Mouse (Mus musculus) left cerebral cortex, postnatal 14 days (tissue): Measurements from ENCODE around the gene Iqschfp. TPM values are rescaled to one million over a fixed set of nuclear protein-coding genes. Genes with fewer than 3 reads are reported as not detected.

ENCODE experiments used
- DNase-seq, 2 experiments: peaks; one replicate each; pipeline ENCODE4 v3.0.0; 2021 to 2022; ENCODE audit warnings: low spot score in 2 of 2, mixed read lengths in 1 of 2
- intact Hi-C: fragments of 180-260 bp; cut with DNase I; formaldehyde crosslinking; loops from one replicate; pipeline ENCODE4 v1.15.1; 2025
- total RNA-seq, 2 experiments: library from RNA; stranded (reverse); gene quantifications; 2 replicates each; pipeline ENCODE4 v1.2.3; 2021

Gene Iqschfp
- total RNA-seq, 2 experiments from 2014 or later, result 7.4 to 12.2 TPM

- intact Hi-C loops, result no loop called here
- no peak for DNase-seq
These were observed 741.5 kb downstream of the Iqschfp start for GRCm38 (mm10) chr3:68633577-68633976.

- DNase-seq, result no peak
- intact Hi-C loops, result no loop called here
These were observed 745.9 kb downstream of the Iqschfp start for GRCm38 (mm10) chr3:68637960-68638359.

- intact Hi-C loops, result no loop called here
- DNase-seq, result no peak
These were observed 746.7 kb downstream of the Iqschfp start for GRCm38 (mm10) chr3:68638703-68639102.

- intact Hi-C loops, result no loop called here
- no peak for DNase-seq
These were observed 750.9 kb downstream of the Iqschfp start for GRCm38 (mm10) chr3:68642935-68643334.

- intact Hi-C loops, result loop anchor here (2.0 kb wide), 1 partner anchor 66 kb away; no protein-coding TSS in a partner anchor
- DNase-seq, result peak; percentile 49 to 52
These were observed 754.5 kb downstream of the Iqschfp start for GRCm38 (mm10) chr3:68646387-68647130.

- no peak for DNase-seq
- intact Hi-C loops, result loop anchor here (2.0 kb wide), 1 partner anchor 66 kb away; no protein-coding TSS in a partner anchor
These were observed 755.2 kb downstream of the Iqschfp start for GRCm38 (mm10) chr3:68647282-68647681.

- intact Hi-C loops, result no loop called here
- DNase-seq, result no peak
These were observed 758.2 kb downstream of the Iqschfp start for GRCm38 (mm10) chr3:68650251-68650650.

GRCm38 (mm10) chr3:68656607-68657352 is 764.7 kb downstream of the Iqschfp start:
- DNase-seq, result no peak
- intact Hi-C loops, result no loop called here

- DNase-seq, result no peak
- intact Hi-C loops, result no loop called here
These were observed 765.7 kb downstream of the Iqschfp start for GRCm38 (mm10) chr3:68657589-68658245.

- DNase-seq, result no peak
- intact Hi-C loops, result no loop called here
These were observed 768.0 kb downstream of the Iqschfp start for GRCm38 (mm10) chr3:68659996-68660395.

- intact Hi-C loops, result no loop called here
- no peak for DNase-seq
These were observed 768.5 kb downstream of the Iqschfp start for GRCm38 (mm10) chr3:68660538-68660937.

- no peak for DNase-seq
- intact Hi-C loops, result no loop called here
These were observed 770.4 kb downstream of the Iqschfp start for GRCm38 (mm10) chr3:68662386-68662785.

GRCm38 (mm10) chr3:68664337-68664736 is 772.3 kb downstream of the Iqschfp start:
- DNase-seq, result no peak
- intact Hi-C loops, result no loop called here

- no peak for DNase-seq
These were observed 774.3 kb downstream of the Iqschfp start for GRCm38 (mm10) chr3:68666377-68666776.

GRCm38 (mm10) chr3:68667852-68668251 is 775.8 kb downstream of the Iqschfp start:
- intact Hi-C loops, result no loop called here
- DNase-seq, result no peak

More at GRCm38 (mm10) chr3:68666377-68666776, 774.3 kb downstream of the Iqschfp start:
- intact Hi-C loops, result no loop called here

GRCm38 (mm10) chr3:68669418-68669974 is 777.5 kb downstream of the Iqschfp start:
- intact Hi-C loops, result no loop called here
- no peak for DNase-seq

- intact Hi-C loops, result no loop called here
- no peak for DNase-seq
These were observed 782.7 kb downstream of the Iqschfp start for GRCm38 (mm10) chr3:68674721-68675120.

- peak; percentile 49 to 69 for DNase-seq
- intact Hi-C loops, result no loop called here
These were observed 783.3 kb downstream of the Iqschfp start for GRCm38 (mm10) chr3:68675216-68675835.
